ENCODE assay signal across 11 mouse cellular contexts in the genomic region with DNA sequence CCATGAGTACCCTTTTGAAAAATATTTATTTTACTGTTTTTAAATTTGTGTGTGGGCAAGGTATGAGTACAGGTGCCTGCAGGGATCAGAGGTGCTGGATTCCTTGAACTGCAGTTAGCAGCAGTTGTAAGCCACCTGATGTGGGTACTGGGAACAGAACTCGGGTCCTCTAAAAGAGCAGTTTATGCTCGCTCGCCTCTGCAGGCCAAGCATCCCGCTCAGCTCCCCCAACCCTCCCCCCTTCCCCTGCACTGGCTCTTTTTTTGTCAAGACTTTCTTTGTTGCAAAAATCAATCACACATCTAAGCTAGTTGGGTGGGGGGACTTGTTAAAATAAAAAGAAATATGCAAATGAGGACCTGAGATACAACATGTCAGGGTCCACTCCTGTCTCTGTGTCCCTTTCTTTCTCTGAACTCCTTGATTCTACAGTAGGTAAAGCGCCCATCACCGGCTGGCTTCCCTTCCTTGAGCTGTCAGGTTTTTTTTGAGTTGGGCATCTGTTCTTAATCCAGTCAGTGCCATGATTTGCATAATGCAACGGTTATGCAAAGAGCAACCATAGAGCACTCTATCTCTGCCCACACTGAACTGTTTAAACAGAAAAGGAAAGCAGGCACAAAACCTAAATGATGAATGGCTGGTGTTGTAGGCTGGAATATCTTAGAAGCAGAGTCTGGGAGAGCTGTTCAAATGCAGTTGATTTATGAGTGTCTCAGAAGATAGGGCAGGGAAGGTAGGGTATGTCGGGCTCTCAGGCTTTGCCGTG. TPM values are rescaled to one million over a fixed set of nuclear protein-coding genes. Genes with fewer than 3 reads are reported as not detected.
A peak's percentile ranks its signal among the peaks of the same experiment; 100 is the strongest.
DNase-seq lines count a peak whose midpoint lies in the region; ATAC-seq and TF ChIP-seq lines count a peak whose summit lies in the region.
"Had no signal": no experiment of that assay in that cellular context is flagged by ENCODE, and none has a peak within 500 bp of the region (broad histone marks: within the 10 kb centered on the region; RNA-seq: fewer than 3 reads in every experiment).

No protein-coding gene starts in this region.

- H3K4me3 ChIP-seq in left cerebral cortex, adult 2 months: no peak overlapping the region
- H3K4me3 ChIP-seq in hindbrain, embryonic 12.5 days: no peak overlapping the region
- H3K4me3 ChIP-seq: layer of hippocampus, adult 2 months; liver, embryonic 15.5 days had no signal

- 41% methylated on average over 8 of the region's 9 CpGs for WGBS in hindbrain, embryonic 12.5 days

- TF ChIP-seq POLR2A in brain, embryonic 14.5 days (IDR thresholded peaks at IDR 0.05; ENCODE audit: borderline replicate concordance, extremely low read depth, insufficient read depth, insufficient read length, poor library complexity, severe bottlenecking): no peak

- no peaks in the 10 kb centered on the region for H3K9me3 ChIP-seq in hindbrain, embryonic 12.5 days (replicated peaks)
- H3K9me3 ChIP-seq: liver, embryonic 15.5 days had no signal

- DNase-seq in left cerebral cortex, adult 2 months (ENCODE audit: extremely low spot score in 1 of 2, low spot score in 2 of 2): no peak
- no peak for DNase-seq in left cerebral cortex, adult 11 months (ENCODE audit: low spot score)
- peak; percentile 12 for DNase-seq in NIH3T3 (ENCODE audit: low read depth)
- peak; percentile 75 for DNase-seq in brain, embryonic 14.5 days (ENCODE audit: low read depth)
- DNase-seq in heart, adult 11 months: no peak
- no peak for DNase-seq in adrenal gland, postnatal 10 days
- DNase-seq: cerebellum, adult 11-12 months; lung, postnatal 4 days had no signal

- no peak for TF ChIP-seq CTCF in left cerebral cortex, adult 2 months (IDR thresholded peaks at IDR 0.05)
- no peak for TF ChIP-seq CTCF in brain, embryonic 14.5 days (IDR thresholded peaks at IDR 0.05; ENCODE audit: borderline replicate concordance, extremely low read depth, insufficient read depth, insufficient read length)

- no peak overlapping the region for H3K4me2 ChIP-seq in hindbrain, embryonic 12.5 days (replicated peaks)
- H3K4me2 ChIP-seq: liver, embryonic 15.5 days had no signal

- H3K27ac ChIP-seq in left cerebral cortex, adult 2 months: peak overlapping the region; percentile 32; the same call in 1 of the 2 replicates
- no peak overlapping the region for H3K27ac ChIP-seq in hindbrain, embryonic 12.5 days
- H3K27ac ChIP-seq: layer of hippocampus, adult 2 months; liver, embryonic 15.5 days had no signal

- no peak overlapping the region for H3K9ac ChIP-seq in hindbrain, embryonic 12.5 days
- H3K9ac ChIP-seq: liver, embryonic 15.5 days had no signal

- no peaks in the 10 kb centered on the region for H3K27me3 ChIP-seq in hindbrain, embryonic 12.5 days
- H3K27me3 ChIP-seq: liver, embryonic 15.5 days had no signal

- intact Hi-C loops in left cerebral cortex, adult 2 months (cut with DNase I): no loop called here

- peaks cover 6% of the 10 kb centered on the region; the same call in 1 of the 2 replicates for H3K4me1 ChIP-seq in hindbrain, embryonic 12.5 days
- H3K4me1 ChIP-seq: liver, embryonic 15.5 days had no signal

- peak; percentile 52; the same call in 1 of the 2 replicates for ATAC-seq in hindbrain, embryonic 12.5 days (ENCODE audit: low FRiP score)

- no peaks in the 10 kb centered on the region for H3K36me3 ChIP-seq in hindbrain, embryonic 12.5 days

RNA-seq across cellular contexts. Expression of a gene that starts 14.9 kb away (rescaled TPM):
- total RNA-seq in left cerebral cortex, adult 2 months (2021): 10 to 100 TPM in 1 of 2 experiments, 1 to 10 TPM in 1; 8.2 to 11.3 TPM
- polyA plus RNA-seq in brain, embryonic 14.5 days (2012; rRNA removed): 10.7 and 13.3 TPM in 2 replicates
- polyA plus RNA-seq in hindbrain, embryonic 12.5 days (2016; fragmentation: Nextera tagmentation; extraction: Ambion mirVana): 12.2 and 12.4 TPM in 2 replicates
- 10 to 100 TPM; 14.4 to 14.9 TPM for total RNA-seq in adrenal gland, postnatal 10 days (2021)

Comparison
In these comparisons a context has a peak if more than half of its experiments do, and no peak if none do; other contexts are left out.
1. DNase-seq: peak in NIH3T3 (single experiment) and brain, embryonic 14.5 days (single experiment); none in left cerebral cortex, adult 2 months (0 of 2), left cerebral cortex, adult 11 months (single experiment), heart, adult 11 months (single experiment) and adrenal gland, postnatal 10 days (single experiment).